Mouse (Mus musculus) ES-Bruce4 (cell line): Measurements from ENCODE around the gene Aff3.

Experiments
- CTCF ChIP-seq: IDR thresholded peaks from one replicate; pipeline ENCODE4 v1.8.1; 2011; ENCODE audit warnings: low read depth, low read length
- POLR2A ChIP-seq: IDR thresholded peaks from one replicate; pipeline ENCODE4 v1.8.1; 2011; ENCODE audit warnings: low read length; ENCODE audit not compliant: insufficient read depth

DNA sequence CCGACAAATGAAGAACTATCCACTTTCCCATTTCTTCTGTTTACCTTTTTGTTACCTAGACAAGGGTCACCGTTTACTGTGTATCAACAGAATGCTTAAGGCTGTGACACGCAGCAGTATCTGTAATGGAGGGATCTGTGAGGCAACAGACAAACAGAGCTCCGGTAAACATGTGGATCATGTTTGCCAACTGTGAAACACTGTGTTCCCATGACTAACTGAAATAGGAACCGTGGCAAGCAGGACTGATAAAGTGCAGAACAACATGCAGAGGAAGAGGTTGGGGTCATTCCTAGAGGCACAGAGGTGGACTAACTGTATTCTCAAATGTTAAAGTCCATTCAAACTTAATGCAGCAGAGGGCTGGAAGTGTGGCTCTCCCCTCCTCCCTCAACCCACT is 138.2 kb downstream of the Aff3 start:
- TF ChIP-seq POLR2A (no peak), CTCF (no peak)
